Mouse (Mus musculus) left cerebral cortex, adult 2 months (tissue): ENCODE data around the gene Cachd1. TPM values are rescaled to one million over a fixed set of nuclear protein-coding genes. Genes with fewer than 3 reads are reported as not detected.

Experiments used
- DNase-seq, 2 experiments: peaks; one replicate each; pipeline ENCODE4 v3.0.0; 2021 to 2022; ENCODE audit warnings: low spot score in 2 of 2, mixed read lengths in 1 of 2; ENCODE audit errors: extremely low spot score in 1 of 2
- H3K27ac ChIP-seq: fragments of 200-600 bp; 2 replicates; pipeline ENCODE4 v1.8.1; 2022
- H3K4me3 ChIP-seq: fragments of 200-600 bp; 2 replicates; pipeline ENCODE4 v1.8.1; 2022
- CTCF ChIP-seq: fragments of 200-600 bp; IDR thresholded peaks from 2 replicates; pipeline ENCODE4 v1.8.1; 2022; ENCODE audit warnings: antibody characterized with exemption, mild to moderate bottlenecking, moderate library complexity
- intact Hi-C: fragments of 180-260 bp; cut with DNase I; formaldehyde crosslinking; loops from one replicate; pipeline ENCODE4 v1.15.1; 2025
- long read RNA-seq, 2 experiments: library from polyadenylated mRNA; stranded (forward); transcript quantifications; one replicate each; pipeline ENCODE4 v2.0.0; 2021; ENCODE audit warnings: borderline mapping rate in 2 of 2
- total RNA-seq, 2 experiments: library from RNA; stranded (reverse); gene quantifications; 2 replicates each; pipeline ENCODE4 v1.2.3; 2021

The Cachd1 gene
- total RNA-seq: 10 to 100 TPM in 1 of 2 experiments, 1 to 10 TPM in 1; 9.2 to 15.9 TPM
- long read RNA-seq, experiment 1, full-length matches to known transcripts: 26 of 29 reads
- long read RNA-seq, experiment 1, partial matches to known transcripts: 1 of 29 reads
- long read RNA-seq, experiment 1, other reads (novel, unspliced or antisense): 2 of 29 reads
- long read RNA-seq, experiment 2, full-length matches to known transcripts: 24 of 26 reads
- long read RNA-seq, experiment 2, partial matches to known transcripts: 1 of 26 reads
- long read RNA-seq, experiment 2, other reads (novel, unspliced or antisense): 1 of 26 reads

- DNase-seq: peak in 1 of 2 experiments; percentile 69
- Histone ChIP-seq H3K4me3 (peak within 1 kb of the TSS; percentile 83), H3K27ac (peak within 1 kb of the TSS; percentile 67)
- TF ChIP-seq CTCF: peak; percentile 24; the same call in 1 of the 2 replicates
- intact Hi-C loops: loop anchor here (2.0 to 5.0 kb wide), 4 partner anchors 136 to 371 kb away; no protein-coding TSS in a partner anchor
Observed at GRCm38 (mm10) chr4:100776043-100776870, at the start of gene Cachd1. Gene Cachd1, plus strand, starts transcription at chr4:100776675.

- TF ChIP-seq CTCF: peak; percentile 58
- Histone ChIP-seq H3K27ac (no peak overlapping the region), H3K4me3 (no peak overlapping the region)
- intact Hi-C loops: no loop called here
- DNase-seq: no peak
Observed at GRCm38 (mm10) chr4:100728896-100729479, 47.5 kb upstream of the Cachd1 start.

DNA sequence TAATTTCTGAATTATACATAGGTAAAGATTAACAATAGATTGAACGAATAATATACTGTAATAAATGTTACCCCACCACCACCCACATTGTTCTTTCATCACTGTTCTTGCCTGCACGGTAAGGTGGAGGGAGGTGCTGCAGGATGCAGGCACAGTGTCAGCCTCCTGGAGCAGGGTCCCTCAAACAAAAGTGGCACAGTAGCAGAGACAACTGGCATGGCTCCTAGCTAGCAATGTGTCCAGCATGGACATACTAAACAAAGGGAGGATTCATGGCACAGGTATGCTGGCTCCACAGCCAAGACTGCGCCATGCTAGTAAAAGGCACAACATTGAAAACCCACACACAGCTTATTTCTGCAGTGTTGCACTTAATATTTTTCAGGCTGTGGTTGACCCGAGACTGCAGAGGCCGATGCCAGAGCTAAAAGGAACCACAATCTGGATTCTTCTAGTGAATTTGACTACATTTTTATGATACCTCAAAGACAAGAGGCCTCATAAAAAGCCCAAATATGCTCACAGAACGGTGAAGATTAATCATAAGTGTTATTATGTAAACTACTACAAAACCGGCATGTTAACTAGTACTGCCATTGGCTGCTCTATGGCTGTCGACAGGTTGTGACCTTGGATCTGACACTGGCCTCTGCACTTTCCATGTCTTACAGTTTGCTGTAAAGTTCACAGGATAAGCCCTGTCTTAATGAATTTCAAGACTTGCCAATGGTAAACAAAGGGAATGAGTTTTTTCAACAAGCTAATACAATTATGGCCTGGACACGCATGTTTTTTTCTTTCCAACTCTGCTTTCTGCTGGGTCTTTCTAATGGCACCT is 41.2 kb upstream of the Cachd1 start:
- intact Hi-C loops: no loop called here

GRCm38 (mm10) chr4:100735936-100736349 is 40.5 kb upstream of the Cachd1 start:
- no peak for TF ChIP-seq CTCF
- intact Hi-C loops: no loop called here
- no peak overlapping the region for H3K4me3 ChIP-seq
- no peak for DNase-seq
- H3K27ac ChIP-seq: no peak overlapping the region

More for the DNA sequence above, 41.2 kb upstream of the Cachd1 start:
- Histone ChIP-seq H3K4me3 (no peak overlapping the region), H3K27ac (no peak overlapping the region)
- DNase-seq: no peak
- TF ChIP-seq CTCF: no peak

DNA sequence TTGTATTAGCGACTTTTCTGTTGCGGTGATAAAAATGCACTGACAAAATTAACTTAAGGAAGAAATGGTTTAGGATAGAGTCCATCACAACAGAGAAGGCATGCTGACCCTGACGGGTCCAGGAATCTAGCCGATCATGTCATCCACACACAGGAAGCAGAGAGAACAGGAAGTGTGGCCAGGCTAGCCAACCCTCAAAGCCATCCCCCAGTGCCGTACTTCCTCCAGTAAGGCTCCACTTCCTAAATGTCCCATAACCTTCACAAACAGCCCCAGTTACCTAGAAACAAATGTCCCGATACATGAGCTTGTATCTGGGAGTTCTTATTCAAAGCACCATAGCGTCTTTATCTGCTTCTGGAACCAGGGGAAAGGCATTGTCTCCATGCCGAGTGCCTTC is 32.9 kb upstream of the Cachd1 start:
- Histone ChIP-seq H3K4me3 (no peak overlapping the region), H3K27ac (no peak overlapping the region)
- DNase-seq: no peak
- intact Hi-C loops: no loop called here
- no peak for TF ChIP-seq CTCF

DNA sequence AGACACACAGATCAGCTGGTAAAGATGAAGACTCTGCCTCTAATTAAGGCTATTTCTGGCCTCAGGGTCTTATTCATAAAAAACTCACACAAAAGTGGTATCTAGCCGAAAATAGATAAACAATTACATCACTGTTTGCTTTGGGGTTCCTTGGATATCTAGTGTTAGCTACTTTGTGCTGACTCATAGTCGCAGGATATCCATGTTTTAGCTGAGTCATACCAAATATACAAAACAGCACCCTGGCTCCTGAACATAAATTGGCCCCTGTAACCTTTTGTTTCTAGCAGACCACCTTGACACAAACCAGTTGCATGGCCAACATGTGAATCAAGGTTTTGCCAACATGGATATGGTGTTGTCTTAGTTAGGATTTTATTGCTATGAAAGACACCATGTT is 24.2 kb upstream of the Cachd1 start:
- Histone ChIP-seq H3K4me3 (no peak overlapping the region), H3K27ac (no peak overlapping the region)
- intact Hi-C loops: no loop called here
- no peak for TF ChIP-seq CTCF
- no peak for DNase-seq

DNA sequence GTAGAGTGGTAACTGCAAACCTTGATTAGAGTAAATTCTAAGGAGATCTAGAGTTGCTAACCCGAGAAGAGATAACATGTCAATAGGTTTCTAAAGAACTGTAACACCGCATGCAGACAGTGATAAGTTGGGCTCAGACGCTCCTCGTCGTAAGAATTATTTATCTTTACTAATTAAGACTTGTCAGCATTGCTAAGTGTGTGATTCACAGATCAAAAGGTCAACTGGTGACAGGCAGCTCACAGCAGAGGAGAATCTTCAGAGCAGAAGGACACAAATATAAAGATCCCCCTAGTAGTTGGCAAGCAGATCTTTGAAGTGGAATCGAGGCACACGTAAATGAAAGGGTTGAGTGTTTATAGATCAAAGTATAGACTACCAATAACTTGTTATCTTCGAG is 20.8 kb upstream of the Cachd1 start:
- intact Hi-C loops: no loop called here
- no peak for DNase-seq

DNA sequence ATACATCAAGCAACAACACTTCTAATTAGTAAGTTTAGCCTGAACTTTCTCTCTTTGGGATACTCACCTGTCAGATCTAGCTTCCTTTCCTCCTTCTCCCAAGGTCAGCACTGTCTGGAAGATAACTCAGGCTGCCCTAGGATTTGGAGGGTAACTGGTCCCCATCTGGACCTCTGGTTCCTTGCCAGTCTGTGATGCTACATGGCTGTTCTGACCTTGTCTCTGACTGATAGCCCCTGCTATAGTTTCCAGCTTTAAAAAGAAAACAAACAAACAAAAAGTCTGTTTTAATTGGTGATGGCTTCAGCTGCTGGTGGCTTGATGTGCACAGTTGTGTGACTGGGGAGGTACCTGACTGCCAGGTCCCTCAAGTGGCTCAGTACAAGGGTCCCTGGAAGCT is 20.0 kb upstream of the Cachd1 start:
- no peak for DNase-seq
- no peak for TF ChIP-seq CTCF
- intact Hi-C loops: no loop called here
- H3K27ac ChIP-seq: no peak overlapping the region
- no peak overlapping the region for H3K4me3 ChIP-seq

More for the DNA sequence above, 20.8 kb upstream of the Cachd1 start:
- no peak for TF ChIP-seq CTCF
- H3K27ac ChIP-seq: no peak overlapping the region
- H3K4me3 ChIP-seq: no peak overlapping the region

DNA sequence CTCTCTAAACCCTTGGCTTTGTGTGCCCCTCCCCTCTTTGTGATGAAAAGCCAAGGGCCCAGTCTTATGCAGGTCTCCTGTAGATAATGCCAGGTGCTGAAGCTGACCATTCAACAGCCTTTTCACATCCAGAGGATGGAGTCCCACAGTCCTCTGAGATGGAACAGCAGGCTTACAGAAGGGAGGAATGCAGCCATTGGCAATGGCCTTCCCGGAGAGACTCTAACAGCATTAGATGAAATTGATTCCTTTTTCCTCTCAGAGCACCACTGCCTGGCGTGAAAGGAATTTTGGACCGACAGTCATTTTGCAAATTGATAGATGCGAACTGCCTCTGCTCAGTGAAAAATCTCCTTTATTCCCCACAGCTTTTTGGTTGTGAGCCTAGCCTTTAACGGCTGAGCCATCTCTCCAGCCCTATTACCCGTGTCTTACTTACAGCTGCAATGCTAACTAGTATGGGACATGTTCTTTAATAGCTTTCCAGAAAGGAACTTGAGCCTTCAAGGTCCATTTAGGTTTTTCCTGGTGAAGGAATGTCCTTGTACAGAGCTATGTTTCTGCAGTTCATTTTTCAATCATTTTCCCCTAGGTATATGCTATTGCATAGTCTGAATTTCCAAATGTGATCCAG is 18.1 kb upstream of the Cachd1 start:
- TF ChIP-seq CTCF: no peak
- intact Hi-C loops: no loop called here
- Histone ChIP-seq H3K4me3 (no peak overlapping the region), H3K27ac (no peak overlapping the region)
- DNase-seq: no peak

GRCm38 (mm10) chr4:100759603-100760002 is 16.9 kb upstream of the Cachd1 start:
- Histone ChIP-seq H3K4me3 (no peak overlapping the region), H3K27ac (no peak overlapping the region)
- no peak for TF ChIP-seq CTCF
- intact Hi-C loops: no loop called here
- DNase-seq: no peak

GRCm38 (mm10) chr4:100760416-100760815 is 16.1 kb upstream of the Cachd1 start:
- intact Hi-C loops: no loop called here

More at GRCm38 (mm10) chr4:100760416-100760815, 16.1 kb upstream of the Cachd1 start:
- DNase-seq: no peak
- Histone ChIP-seq H3K27ac (no peak overlapping the region), H3K4me3 (no peak overlapping the region)
- no peak for TF ChIP-seq CTCF
